Mouse (Mus musculus): ENCODE results near the gene Ghr.
A peak's percentile ranks its signal among the peaks of the same experiment; 100 is the strongest.

The Ghr gene

GRCm38 (mm10) chr15:3297615-3298014 is 285.7 kb downstream of the Ghr start:
- no peak for DNase-seq (ENCODE audit: low spot score in 2 of 2)

GRCm38 (mm10) chr15:3295986-3296385 is 287.3 kb downstream of the Ghr start:
- no peak for DNase-seq (ENCODE audit: low spot score in 2 of 2)

DNA sequence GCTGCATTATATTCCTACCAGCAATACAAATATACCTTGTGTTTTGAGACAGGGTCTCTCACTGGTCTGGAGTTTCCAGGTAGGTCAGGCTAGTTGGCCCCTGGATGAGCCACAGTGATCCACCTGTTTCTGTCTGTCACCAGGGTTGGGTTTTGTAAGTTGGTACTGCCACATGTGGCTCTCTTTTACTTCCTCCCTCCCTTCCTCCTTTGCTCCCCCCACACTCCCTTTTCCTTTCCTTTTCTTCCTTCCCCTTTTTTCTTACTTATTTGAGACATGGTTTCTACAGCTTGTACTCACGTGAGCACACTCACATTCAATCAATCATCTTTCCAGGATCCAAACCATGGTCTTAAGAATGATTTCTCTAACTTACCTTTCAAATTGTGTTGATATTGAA is 289.8 kb downstream of the Ghr start:
- no peak for DNase-seq (ENCODE audit: low spot score in 2 of 2)

DNA sequence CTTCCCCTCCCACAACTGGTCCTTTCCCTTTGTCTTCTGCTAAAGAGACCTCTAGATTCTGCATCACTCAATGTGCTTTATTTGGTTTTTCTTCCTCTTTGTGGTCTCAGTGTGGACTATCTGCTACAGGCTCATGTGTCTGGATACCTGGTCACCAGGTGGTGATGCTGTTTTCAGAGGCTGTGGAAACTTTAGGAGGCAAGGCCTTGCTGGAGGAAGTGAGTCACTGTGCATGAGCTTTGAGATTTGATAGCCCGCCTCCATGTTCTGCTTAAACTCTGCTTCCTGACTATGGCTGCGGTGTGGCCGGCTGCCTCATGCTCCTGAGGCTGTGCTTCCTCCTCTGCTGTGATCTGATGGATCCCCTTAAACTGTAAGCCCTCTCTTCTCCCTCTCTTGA is 292.9 kb downstream of the Ghr start:
- no peak for DNase-seq (ENCODE audit: low spot score in 2 of 2)

DNA sequence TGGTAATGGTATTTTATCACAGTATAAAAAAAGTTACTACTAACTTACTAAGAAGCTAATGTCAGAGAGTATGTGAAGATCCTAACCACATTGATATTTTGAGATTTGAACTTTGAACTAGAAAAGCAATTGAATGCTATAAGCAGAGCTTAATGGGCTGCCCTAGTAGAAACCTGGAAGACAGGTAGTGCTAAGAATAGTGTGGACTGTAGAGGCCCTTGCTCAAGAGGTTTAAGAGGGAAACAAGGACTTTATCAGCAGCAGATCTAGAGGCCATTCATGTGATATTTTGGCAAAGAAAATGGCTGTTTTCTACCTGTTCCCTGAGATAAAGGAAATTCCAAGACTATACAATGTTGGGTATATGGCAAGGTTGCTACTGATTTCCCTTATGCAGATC is 297.3 kb downstream of the Ghr start:
- DNase-seq (ENCODE audit: low spot score in 2 of 2) = no peak

GRCm38 (mm10) chr15:3281737-3282136 is 301.6 kb downstream of the Ghr start:
- DNase-seq (ENCODE audit: low spot score in 2 of 2) = no peak

DNA sequence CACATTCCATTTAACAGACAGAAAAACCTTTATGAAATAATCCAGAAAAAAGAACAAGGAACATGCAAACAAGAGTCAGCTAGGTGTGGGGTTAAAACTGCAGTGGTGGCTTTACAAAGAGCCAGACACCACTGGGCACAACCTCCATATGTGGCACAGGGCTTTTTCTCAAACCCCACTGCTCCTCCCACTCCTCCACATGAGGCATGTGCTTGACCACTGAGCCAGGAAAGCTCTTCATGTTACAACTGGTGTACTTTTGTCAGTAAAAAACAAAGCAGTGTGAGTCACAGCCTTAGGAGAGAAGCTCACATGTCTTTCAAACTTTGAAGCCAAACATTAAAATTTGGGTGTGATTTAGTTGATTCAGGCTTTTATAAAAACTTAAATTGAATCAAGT is 302.1 kb downstream of the Ghr start:
- no peak for DNase-seq (ENCODE audit: low spot score in 2 of 2)

DNA sequence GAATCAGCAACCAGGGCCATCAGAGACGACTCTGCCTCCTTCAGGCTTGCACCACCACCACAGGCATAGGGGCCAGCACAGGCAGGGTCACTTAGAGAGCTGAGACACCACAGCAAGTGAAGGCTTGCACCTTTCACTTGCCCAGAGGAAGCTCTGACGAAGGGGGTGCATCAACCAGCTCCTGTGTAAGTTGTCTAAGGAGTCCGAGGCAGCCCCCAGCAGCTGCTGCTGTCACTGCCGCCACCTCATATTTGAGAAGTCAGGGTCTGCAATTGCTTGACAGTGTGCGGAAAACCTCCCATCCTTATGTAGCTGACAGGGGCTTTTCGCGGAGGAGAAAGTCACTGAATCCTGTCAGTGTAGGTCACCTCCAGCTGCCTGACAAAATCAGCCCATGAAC is 304.1 kb downstream of the Ghr start:
- DNase-seq (ENCODE audit: low spot score in 2 of 2) = no peak

- DNase-seq (ENCODE audit: low spot score in 2 of 2) = no peak
These were observed 305.9 kb downstream of the Ghr start for GRCm38 (mm10) chr15:3277391-3277790.

GRCm38 (mm10) chr15:3273191-3273590 is 310.1 kb downstream of the Ghr start:
- no peak for DNase-seq (ENCODE audit: low spot score in 2 of 2)

DNA sequence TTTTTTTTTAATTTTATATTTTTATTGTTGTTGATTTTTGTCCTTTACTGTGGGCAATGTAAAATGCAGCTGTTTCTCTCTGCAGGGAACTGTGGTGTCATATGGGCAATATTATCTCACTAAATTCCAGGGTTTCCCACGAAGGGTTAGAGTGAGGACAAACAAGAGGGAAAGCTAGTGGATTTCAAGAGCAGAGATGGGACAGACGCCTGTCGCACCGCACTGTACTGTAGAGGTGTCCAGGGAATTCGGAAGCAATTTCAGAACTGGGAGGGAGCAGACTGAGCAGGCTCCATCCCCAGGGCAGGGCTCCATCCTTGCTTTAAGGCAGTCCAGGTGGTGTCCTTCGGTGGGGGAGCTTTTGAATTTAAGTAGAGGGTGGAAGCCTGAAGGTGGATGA is 312.1 kb downstream of the Ghr start:
- DNase-seq (ENCODE audit: low spot score in 2 of 2) = no peak

- peak; percentile 78 to 83 for DNase-seq (ENCODE audit: low spot score in 2 of 2)
These were observed 312.6 kb downstream of the Ghr start for GRCm38 (mm10) chr15:3270646-3271077.

DNA sequence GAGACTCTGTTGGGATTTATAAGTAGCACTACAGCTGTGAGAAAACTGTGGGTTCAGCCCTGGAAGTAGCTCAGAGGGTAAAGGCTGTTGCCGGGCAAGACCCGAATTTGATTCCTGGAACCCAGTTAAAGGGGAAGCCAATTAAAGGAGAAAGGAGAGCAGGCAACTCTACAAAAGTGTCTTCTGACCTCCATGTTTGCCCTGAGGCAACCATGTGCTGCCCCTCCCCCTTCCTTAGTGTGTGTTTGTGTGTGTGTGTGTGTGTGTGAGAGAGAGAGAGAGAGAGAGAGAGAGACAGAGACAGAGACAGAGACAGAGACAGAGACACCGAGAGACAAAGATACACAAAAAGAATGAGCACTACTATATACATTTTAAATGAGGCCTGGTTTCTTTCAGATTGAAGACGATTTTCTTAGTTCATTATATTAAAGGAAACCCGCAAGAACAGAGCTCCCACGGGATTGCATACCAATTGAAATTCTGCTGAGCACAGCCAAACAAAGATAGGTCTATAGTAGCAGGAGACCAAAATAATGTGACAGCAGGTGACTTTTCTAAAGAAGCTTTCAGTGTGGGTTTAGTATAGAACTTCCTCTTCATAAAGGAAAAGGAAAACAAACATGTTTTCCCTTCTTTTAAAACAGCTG is 313.2 kb downstream of the Ghr start:
- DNase-seq (ENCODE audit: low spot score in 2 of 2) = no peak

- no peak for DNase-seq (ENCODE audit: low spot score in 2 of 2)
These were observed 313.8 kb downstream of the Ghr start for GRCm38 (mm10) chr15:3269496-3269895.

GRCm38 (mm10) chr15:3268247-3268646 is 315.0 kb downstream of the Ghr start, which contains the start of gene Selenop:
Gene Selenop, plus strand, starts transcription at chr15:3268547.
- DNase-seq (ENCODE audit: low spot score in 2 of 2) = no peak

Measured in urinary bladder, postnatal 36 days (tissue).